Mouse (Mus musculus) hindbrain, embryonic 14.5 days (tissue): ENCODE measurements around the gene Bcr. TPM values are rescaled to one million over a fixed set of nuclear protein-coding genes. Genes with fewer than 3 reads are reported as not detected.

Experiments
- ATAC-seq: fragments of 200-750 bp; cut with Nextera tagmentation; 2 replicates; pipeline ENCODE4 v1.8.0; 2017; ENCODE audit warnings: moderate number of reproducible peaks, mild to moderate bottlenecking, moderate TSS enrichment, moderate library complexity; ENCODE audit not compliant: low FRiP score
- DNase-seq: peaks from one replicate; pipeline ENCODE4 v3.0.0-alpha.2; 2015; ENCODE audit warnings: low spot score
- H3K27ac ChIP-seq: fragments of 300-500 bp; sonication (generic); 2 replicates; pipeline ENCODE4 v1.5.1; 2014; ENCODE audit warnings: mild to moderate bottlenecking, moderate library complexity
- H3K27me3 ChIP-seq: fragments of 300-500 bp; sonication (generic); 2 replicates; pipeline ENCODE4 v1.6.1; 2014; ENCODE audit warnings: mild to moderate bottlenecking, low read length, mixed read lengths; ENCODE audit not compliant: control insufficient read depth, insufficient read depth
- H3K36me3 ChIP-seq: fragments of 300-500 bp; sonication (generic); replicated peaks from 2 replicates; pipeline ENCODE4 v1.6.1; 2014; ENCODE audit not compliant: control insufficient read depth, insufficient read depth
- H3K4me1 ChIP-seq: fragments of 300-500 bp; sonication (generic); replicated peaks from 2 replicates; pipeline ENCODE4 v1.6.1; 2014; ENCODE audit warnings: antibody characterized with exemption, low read length, mixed read lengths; ENCODE audit not compliant: control insufficient read depth, insufficient read depth
- H3K4me2 ChIP-seq: fragments of 300-500 bp; sonication (generic); replicated peaks from 2 replicates; pipeline ENCODE4 v1.6.1; 2014; ENCODE audit warnings: mild to moderate bottlenecking, moderate library complexity
- H3K4me3 ChIP-seq: fragments of 300-500 bp; sonication (generic); replicated peaks from 2 replicates; pipeline ENCODE4 v1.5.1; 2014; ENCODE audit warnings: mild to moderate bottlenecking, low read length
- H3K9ac ChIP-seq: fragments of 300-500 bp; sonication (generic); 2 replicates; pipeline ENCODE4 v1.6.1; 2014
- H3K9me3 ChIP-seq: fragments of 300-500 bp; sonication (generic); 2 replicates; pipeline ENCODE4 v1.6.1; 2016; ENCODE audit warnings: low read length; ENCODE audit not compliant: control insufficient read depth
- WGBS: fragments of 180-500 bp; shearing (Covaris S2); extraction: QIAGEN DNeasy Blood & Tissue Kit; methylation state at CpG from one replicate; pipeline ENCODE4 v1.1.7; 2014; 5-methylcytosine and 5-hydroxymethylcytosine counted together
- polyA plus RNA-seq: library from polyadenylated mRNA; unstranded; fragments of >200 nt; fragmentation: Nextera tagmentation; extraction: Ambion mirVana; gene quantifications from 2 replicates; pipeline ENCODE4 v1.2.1, GENCODE M21; 2014

Bcr gene
- polyA plus RNA-seq, 1 experiment from 2014 or later: 24.0 TPM

DNA sequence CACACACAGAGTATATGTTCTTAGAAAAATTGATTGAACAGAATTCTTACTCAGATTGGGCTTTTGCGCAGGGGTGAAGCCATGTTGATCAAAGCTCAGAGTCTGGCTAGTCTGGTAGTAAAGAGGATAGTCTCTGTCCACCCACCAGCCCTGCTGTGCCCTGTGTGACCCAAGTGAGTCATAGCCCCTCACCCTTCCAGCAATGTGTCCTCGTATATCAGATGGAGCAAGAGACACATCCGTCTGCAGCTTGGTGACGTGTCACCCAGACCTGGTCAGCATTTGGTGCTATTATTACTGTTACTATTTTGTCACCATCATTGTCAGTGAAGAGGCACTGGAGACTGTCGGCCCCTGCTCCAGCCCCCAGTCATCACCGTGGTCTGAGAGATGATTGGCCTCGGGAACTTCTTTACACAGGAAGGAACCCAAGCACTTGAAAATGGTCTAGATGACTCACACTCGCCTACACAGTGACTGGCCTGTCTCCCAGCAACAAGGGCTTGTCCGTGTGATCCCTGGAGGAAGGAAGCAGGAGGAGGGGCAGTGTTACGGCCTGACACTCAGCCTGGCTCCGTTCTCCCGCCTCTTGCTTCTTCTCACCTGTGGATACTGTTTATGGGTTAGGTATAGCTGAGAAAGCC lies 109.9 kb downstream of the Bcr start:
- 81% methylated on average over 12 of the region's 12 CpGs for WGBS
- no peak overlapping the region for H3K9ac ChIP-seq
- no peaks in the 10 kb centered on the region for H3K27me3 ChIP-seq
- DNase-seq (no peak), ATAC-seq (no peak)
- H3K27ac ChIP-seq: no peak overlapping the region
- no peaks in the 10 kb centered on the region for H3K9me3 ChIP-seq
- H3K4me2 ChIP-seq: no peak overlapping the region
- no peaks in the 10 kb centered on the region for H3K4me1 ChIP-seq
- H3K36me3 ChIP-seq: peaks cover 91% of the 10 kb centered on the region
- H3K4me3 ChIP-seq: no peak overlapping the region

DNA sequence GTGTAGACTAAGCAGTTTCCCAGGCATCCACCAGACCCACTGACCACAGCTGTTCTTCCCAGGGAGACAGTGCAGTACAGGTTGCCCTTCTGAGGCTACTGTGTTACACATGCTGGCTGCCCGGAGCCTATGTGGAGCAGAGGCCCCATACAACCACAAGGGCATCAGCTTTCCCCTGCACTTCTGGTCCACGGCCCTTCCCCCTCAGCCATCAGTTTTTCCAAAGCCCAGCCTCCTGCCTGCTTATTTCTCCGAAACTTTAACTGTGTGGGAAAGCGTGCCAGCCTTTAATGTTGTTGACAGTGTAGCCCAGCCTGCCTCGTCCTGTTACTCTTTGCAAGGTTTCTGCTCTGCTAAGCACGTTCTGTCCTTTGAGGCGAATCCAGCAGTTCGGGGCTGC lies 112.7 kb downstream of the Bcr start:
- WGBS: 70% methylated on average over 8 of the region's 8 CpGs
- ATAC-seq (no peak), DNase-seq (no peak)
- no peak overlapping the region for H3K9ac ChIP-seq
- no peak overlapping the region for H3K27ac ChIP-seq
- peaks cover 94% of the 10 kb centered on the region for H3K36me3 ChIP-seq
- H3K27me3 ChIP-seq: no peaks in the 10 kb centered on the region
- no peak overlapping the region for H3K4me3 ChIP-seq
- H3K4me2 ChIP-seq: no peak overlapping the region
- H3K9me3 ChIP-seq: no peaks in the 10 kb centered on the region
- H3K4me1 ChIP-seq: no peaks in the 10 kb centered on the region

DNA sequence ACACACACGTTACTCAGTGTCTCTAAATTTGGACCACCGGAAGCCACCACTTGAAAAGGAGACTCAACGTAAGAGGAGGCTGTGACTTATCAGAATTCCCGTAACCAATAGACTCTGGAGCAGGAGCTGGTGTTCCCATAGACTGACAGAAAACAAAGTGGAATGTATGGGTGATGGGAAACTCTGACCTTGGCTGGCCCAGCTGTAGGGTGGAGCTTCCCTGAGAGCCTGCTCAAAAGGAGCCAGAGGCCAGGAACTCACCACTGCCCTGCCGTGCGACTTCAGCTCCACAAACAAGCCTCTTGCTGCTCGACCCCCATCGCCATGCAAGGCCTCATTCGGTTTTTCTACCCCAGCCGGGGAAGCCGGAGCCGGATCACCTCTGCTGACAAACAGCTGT lies 113.3 kb downstream of the Bcr start:
- H3K27ac ChIP-seq: no peak overlapping the region

DNA sequence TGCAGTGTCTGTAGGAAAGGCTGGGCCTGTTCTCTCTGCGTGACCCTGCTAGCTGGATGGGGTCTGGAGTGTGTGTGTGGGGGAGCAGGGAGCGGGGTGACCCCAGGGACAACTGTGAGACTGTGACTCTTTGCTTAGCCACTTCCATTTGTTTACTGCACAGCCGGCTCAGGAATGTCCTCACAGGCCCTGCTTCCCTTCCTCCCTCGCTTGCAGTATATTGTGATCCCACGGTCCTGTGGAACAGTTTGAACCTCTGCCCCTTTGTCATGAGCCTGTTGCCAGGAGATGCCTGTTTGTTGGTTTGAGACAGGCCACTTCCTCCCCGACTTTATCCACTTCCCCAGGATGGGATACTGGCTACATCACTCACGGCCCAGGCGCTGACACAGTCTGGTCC lies 116.1 kb downstream of the Bcr start:
- WGBS: 76% methylated on average over 8 of the region's 8 CpGs
- ATAC-seq (no peak), DNase-seq (no peak)
- no peaks in the 10 kb centered on the region for H3K4me1 ChIP-seq
- H3K36me3 ChIP-seq: peaks cover 92% of the 10 kb centered on the region
- no peak overlapping the region for H3K9ac ChIP-seq
- H3K27ac ChIP-seq: no peak overlapping the region
- H3K27me3 ChIP-seq: no peaks in the 10 kb centered on the region
- H3K4me3 ChIP-seq: no peak overlapping the region
- H3K9me3 ChIP-seq: no peaks in the 10 kb centered on the region
- no peak overlapping the region for H3K4me2 ChIP-seq

More for the DNA sequence above, 113.3 kb downstream of the Bcr start:
- DNase-seq (no peak), ATAC-seq (no peak)
- Histone ChIP-seq H3K9ac (no peak overlapping the region), H3K4me1 (no peaks in the 10 kb centered on the region), H3K4me2 (no peak overlapping the region), H3K9me3 (no peaks in the 10 kb centered on the region), H3K4me3 (no peak overlapping the region), H3K27me3 (no peaks in the 10 kb centered on the region), H3K36me3 (peaks cover 94% of the 10 kb centered on the region)
- 76% methylated on average over 12 of the region's 12 CpGs for WGBS

DNA sequence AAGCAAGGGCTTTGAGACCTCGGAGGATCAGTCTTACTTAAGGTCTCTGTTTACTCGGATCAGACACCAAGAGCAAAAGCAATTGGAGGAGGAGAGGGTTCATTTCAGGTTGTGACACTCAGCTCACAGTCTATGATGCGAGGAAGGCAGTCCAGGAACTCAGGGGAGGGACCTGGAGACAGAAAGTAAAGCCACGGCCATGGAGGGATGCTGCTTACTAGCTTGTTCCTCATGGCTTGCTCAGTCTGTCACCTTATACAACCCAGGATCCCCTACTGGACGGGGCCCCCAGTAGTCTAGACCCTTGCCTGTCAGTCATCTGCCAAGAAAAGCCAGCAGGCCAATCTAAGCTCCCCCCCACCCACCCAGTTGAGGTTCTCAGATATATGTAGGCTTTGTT lies 118.5 kb downstream of the Bcr start:
- Histone ChIP-seq H3K27me3 (no peaks in the 10 kb centered on the region), H3K27ac (no peak overlapping the region), H3K9ac (no peak overlapping the region), H3K4me2 (no peak overlapping the region), H3K4me1 (no peaks in the 10 kb centered on the region), H3K9me3 (no peaks in the 10 kb centered on the region), H3K4me3 (no peak overlapping the region), H3K36me3 (peaks cover 98% of the 10 kb centered on the region)
- no peak for ATAC-seq
- no peak for DNase-seq
- 87% methylated on average over 5 of the region's 5 CpGs for WGBS

DNA sequence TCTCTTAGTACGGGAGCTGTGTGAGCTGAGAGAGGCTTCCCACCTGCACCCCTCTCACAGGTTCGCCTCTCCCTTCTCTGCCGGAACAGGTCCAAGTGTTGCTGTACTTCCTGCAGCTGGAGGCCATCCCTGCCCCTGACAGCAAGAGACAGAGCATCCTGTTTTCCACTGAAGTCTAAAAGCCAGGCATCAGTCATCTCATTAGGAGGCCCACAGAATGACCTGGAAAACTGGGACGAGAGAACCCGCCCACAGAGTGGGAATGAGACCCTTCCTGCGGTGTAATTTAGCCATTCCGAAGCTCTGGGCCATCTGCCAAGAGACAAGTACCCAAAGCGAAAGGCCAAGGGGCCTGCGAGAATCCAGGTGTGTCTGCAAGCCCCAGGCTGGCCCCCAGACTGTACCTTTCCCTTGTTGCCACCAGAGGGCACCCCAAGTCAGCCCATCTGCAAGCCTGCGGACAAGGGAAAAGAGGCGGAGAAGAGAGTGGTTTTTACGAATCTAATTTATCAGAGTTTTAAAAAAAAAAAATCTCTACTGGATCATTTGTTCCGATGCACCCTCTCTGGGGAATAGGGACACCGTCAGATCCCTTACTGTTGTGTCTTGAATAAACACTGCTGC lies 121.9 kb downstream of the Bcr start:
- H3K4me2 ChIP-seq: no peak overlapping the region
- peak; percentile 66; the same call in 1 of the 2 replicates for ATAC-seq
- no peaks in the 10 kb centered on the region for H3K9me3 ChIP-seq
- peaks cover 83% of the 10 kb centered on the region for H3K36me3 ChIP-seq
- no peak overlapping the region for H3K9ac ChIP-seq
- WGBS: 45% methylated on average over 14 of the region's 14 CpGs
- DNase-seq: peak; percentile 79
- H3K27ac ChIP-seq: no peak overlapping the region
- H3K4me1 ChIP-seq: no peaks in the 10 kb centered on the region
- no peak overlapping the region for H3K4me3 ChIP-seq
- no peaks in the 10 kb centered on the region for H3K27me3 ChIP-seq

DNA sequence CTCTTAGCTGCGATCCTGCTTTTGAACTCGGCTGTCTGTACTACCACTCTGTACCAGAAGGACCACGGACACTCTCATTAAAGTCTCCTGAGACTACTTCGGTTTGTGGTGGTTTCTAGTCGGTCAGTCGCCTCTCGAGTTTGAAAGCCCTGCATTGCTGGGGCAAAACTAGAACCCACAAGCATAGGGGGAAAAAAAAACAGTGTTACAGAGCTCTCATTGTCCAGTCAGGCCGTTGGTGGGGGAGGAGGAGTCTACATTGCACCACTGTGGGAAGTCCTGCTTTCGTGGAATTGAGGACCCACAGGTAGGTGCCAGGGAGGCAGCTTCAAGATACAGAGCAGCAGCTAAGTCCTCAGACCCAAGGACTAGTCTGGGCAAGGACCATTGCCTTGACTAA lies 124.4 kb downstream of the Bcr start:
- Histone ChIP-seq H3K9me3 (no peaks in the 10 kb centered on the region), H3K4me1 (no peaks in the 10 kb centered on the region), H3K27me3 (no peaks in the 10 kb centered on the region), H3K4me3 (no peak overlapping the region), H3K27ac (no peak overlapping the region), H3K9ac (no peak overlapping the region), H3K36me3 (peaks cover 59% of the 10 kb centered on the region), H3K4me2 (no peak overlapping the region)
- WGBS: 91% methylated on average over 9 of the region's 9 CpGs
- ATAC-seq (no peak), DNase-seq (no peak)

DNA sequence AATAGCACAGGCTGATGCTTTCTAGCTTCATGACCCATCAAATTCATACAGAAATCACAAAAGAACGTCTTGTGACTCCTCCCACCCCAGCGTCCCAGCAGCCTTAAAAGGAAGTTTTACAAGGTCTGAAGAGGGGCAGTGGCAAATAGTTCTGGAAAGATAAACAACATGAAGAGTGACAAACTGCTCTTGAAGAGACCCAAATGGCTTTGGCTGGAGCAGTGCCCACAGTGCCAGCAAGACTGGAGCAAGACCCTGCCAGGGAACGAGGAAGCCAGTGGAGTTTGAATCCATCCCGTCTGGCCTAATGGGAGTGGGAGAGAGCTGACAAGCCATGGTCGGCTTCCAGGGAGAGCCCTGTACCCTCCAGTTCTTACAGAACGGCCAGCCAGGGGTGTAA lies 126.2 kb downstream of the Bcr start:
- ATAC-seq: no peak
- H3K4me1 ChIP-seq: no peaks in the 10 kb centered on the region
- no peak for DNase-seq
- no peak overlapping the region for H3K4me2 ChIP-seq
- H3K27me3 ChIP-seq: no peaks in the 10 kb centered on the region
- H3K9me3 ChIP-seq: no peaks in the 10 kb centered on the region
- 52% methylated on average over 6 of the region's 6 CpGs for WGBS
- no peak overlapping the region for H3K4me3 ChIP-seq
- H3K36me3 ChIP-seq: peaks cover 41% of the 10 kb centered on the region
- H3K9ac ChIP-seq: no peak overlapping the region
- H3K27ac ChIP-seq: no peak overlapping the region

DNA sequence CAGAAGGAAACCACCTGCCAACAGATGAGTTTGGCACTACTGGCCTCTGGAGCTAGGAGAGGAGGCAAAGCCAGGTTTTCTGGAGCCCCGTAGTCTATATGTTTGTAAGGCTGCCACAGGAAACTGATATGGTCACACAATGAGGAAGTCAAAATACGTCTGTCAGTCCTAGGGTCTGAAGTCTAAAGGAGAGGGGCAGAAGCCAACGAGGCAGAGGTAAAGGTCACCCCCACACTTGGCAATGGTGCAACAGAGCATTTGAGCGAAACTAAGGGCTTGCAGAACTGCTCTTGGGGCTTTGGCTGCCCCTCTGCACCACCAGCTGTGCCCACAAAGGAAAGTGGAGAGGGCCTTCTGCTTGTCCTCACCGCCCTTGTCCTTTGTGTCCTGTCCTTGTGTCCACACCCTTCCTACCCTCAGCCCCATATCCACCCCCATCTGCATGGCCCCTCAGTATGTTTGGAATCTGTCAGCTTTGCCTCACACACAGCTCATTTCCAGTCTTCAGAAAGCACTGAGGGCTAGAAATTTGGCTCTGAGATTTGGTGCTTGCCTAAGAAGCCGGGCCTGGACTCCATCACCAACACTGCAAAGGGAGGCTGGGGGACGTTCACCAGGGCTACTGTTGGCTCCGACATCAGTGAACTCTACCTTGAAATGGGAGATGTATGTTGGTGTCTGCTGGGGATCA lies 127.1 kb downstream of the Bcr start:
- no peak overlapping the region for H3K9ac ChIP-seq
- DNase-seq (no peak), ATAC-seq (no peak)
- H3K27ac ChIP-seq: no peak overlapping the region
- H3K27me3 ChIP-seq: no peaks in the 10 kb centered on the region
- 80% methylated on average over 8 of the region's 8 CpGs for WGBS
- H3K36me3 ChIP-seq: peaks cover 32% of the 10 kb centered on the region
- H3K9me3 ChIP-seq: no peaks in the 10 kb centered on the region
- no peaks in the 10 kb centered on the region for H3K4me1 ChIP-seq
- no peak overlapping the region for H3K4me3 ChIP-seq
- H3K4me2 ChIP-seq: no peak overlapping the region
